Mouse (Mus musculus) embryonic facial prominence, embryonic 14.5 days (tissue): ENCODE measurements around the gene Spop. TPM values are rescaled to one million over a fixed set of nuclear protein-coding genes. Genes with fewer than 3 reads are reported as not detected.
"Not testable (repeated sequence)": the region's sequence is repeated elsewhere in the genome, so short reads cannot be mapped to it uniquely, and the experiment has no call there.

Source experiments
- ATAC-seq: fragments of 200-750 bp; cut with Nextera tagmentation; 2 replicates; pipeline ENCODE4 v1.8.0; 2017; ENCODE audit warnings: low read depth, moderate number of reproducible peaks, moderate TSS enrichment
- DNase-seq: peaks from one replicate; pipeline ENCODE4 v3.0.0-alpha.2; 2015; ENCODE audit warnings: low spot score
- H3K27ac ChIP-seq: fragments of 300-500 bp; sonication (generic); replicated peaks from 2 replicates; pipeline ENCODE4 v1.5.1; 2014; ENCODE audit warnings: low read depth, mild to moderate bottlenecking, low read length, moderate library complexity
- H3K27me3 ChIP-seq: fragments of 300-500 bp; sonication (generic); replicated peaks from 2 replicates; pipeline ENCODE4 v1.6.1; 2014; ENCODE audit warnings: low read length; ENCODE audit not compliant: control insufficient read depth, insufficient read depth
- H3K36me3 ChIP-seq: fragments of 300-500 bp; sonication (generic); 2 replicates; pipeline ENCODE4 v1.6.1; 2014; ENCODE audit warnings: low read length, mixed read lengths; ENCODE audit not compliant: control insufficient read depth, insufficient read depth
- H3K4me1 ChIP-seq: fragments of 300-500 bp; sonication (generic); 2 replicates; pipeline ENCODE4 v1.6.1; 2014; ENCODE audit warnings: antibody characterized with exemption, low read length; ENCODE audit not compliant: control insufficient read depth, insufficient read depth
- H3K4me2 ChIP-seq: fragments of 300-500 bp; sonication (generic); 2 replicates; pipeline ENCODE4 v1.6.1; 2014; ENCODE audit warnings: low read depth, mild to moderate bottlenecking, low read length, moderate library complexity, mixed read lengths
- H3K4me3 ChIP-seq: fragments of 300-500 bp; sonication (generic); 2 replicates; pipeline ENCODE4 v1.5.1; 2014; ENCODE audit warnings: low read depth, mild to moderate bottlenecking, low read length
- H3K9ac ChIP-seq: fragments of 300-500 bp; sonication (generic); 2 replicates; pipeline ENCODE4 v1.6.1; 2014; ENCODE audit warnings: low read depth, mild to moderate bottlenecking, low read length, moderate library complexity, mixed read lengths
- H3K9me3 ChIP-seq: fragments of 300-500 bp; sonication (generic); 2 replicates; pipeline ENCODE4 v1.6.1; 2016; ENCODE audit warnings: low read length; ENCODE audit not compliant: control insufficient read depth
- WGBS: fragments of 180-500 bp; shearing (Covaris S2); extraction: QIAGEN DNeasy Blood & Tissue Kit; methylation state at CpG from one replicate; pipeline ENCODE4 v1.1.7; 2014; 5-methylcytosine and 5-hydroxymethylcytosine counted together
- polyA plus RNA-seq: library from polyadenylated mRNA; unstranded; fragments of >200 nt; fragmentation: Nextera tagmentation; extraction: Ambion mirVana; gene quantifications from 2 replicates; pipeline ENCODE4 v1.2.1, GENCODE M21; 2014

The Spop gene
- polyA plus RNA-seq, 1 experiment from 2014 or later = 98.3 TPM

- Histone ChIP-seq H3K36me3 (peaks cover 8% of the 10 kb centered on the region; the same call in 1 of the 2 replicates), H3K9me3 (no peaks in the 10 kb centered on the region)
Observed at GRCm38 (mm10) chr11:95500412-95500811, 86.5 kb downstream of the Spop start.

GRCm38 (mm10) chr11:95500836-95501235 is 87.0 kb downstream of the Spop start:
- Histone ChIP-seq H3K9me3 (no peaks in the 10 kb centered on the region), H3K27ac (no peak overlapping the region), H3K4me3 (no peak overlapping the region), H3K27me3 (no peaks in the 10 kb centered on the region), H3K9ac (no peak overlapping the region), H3K4me2 (no peak overlapping the region), H3K4me1 (no peaks in the 10 kb centered on the region), H3K36me3 (peaks cover 8% of the 10 kb centered on the region; the same call in 1 of the 2 replicates)
- ATAC-seq (no peak), DNase-seq (no peak)
- 44% methylated on average over 3 of the region's 3 CpGs for WGBS

More at GRCm38 (mm10) chr11:95500412-95500811, 86.5 kb downstream of the Spop start:
- WGBS = 47% methylated on average over 4 of the region's 4 CpGs
- H3K4me3 ChIP-seq = no peak overlapping the region
- no peak overlapping the region for H3K9ac ChIP-seq
- no peak overlapping the region for H3K4me2 ChIP-seq
- no peak for DNase-seq
- no peak overlapping the region for H3K27ac ChIP-seq
- no peaks in the 10 kb centered on the region for H3K27me3 ChIP-seq
- no peaks in the 10 kb centered on the region for H3K4me1 ChIP-seq
- ATAC-seq = no peak

GRCm38 (mm10) chr11:95501826-95502225 is 87.9 kb downstream of the Spop start:
- H3K36me3 ChIP-seq, H3K9me3 ChIP-seq, H3K4me3 ChIP-seq, DNase-seq, ATAC-seq, H3K27ac ChIP-seq, H3K4me1 ChIP-seq, H3K27me3 ChIP-seq, H3K9ac ChIP-seq, H3K4me2 ChIP-seq: not testable (repeated sequence)
- 83% methylated on average over 8 of the region's 8 CpGs for WGBS

GRCm38 (mm10) chr11:95503581-95504180 is 89.8 kb downstream of the Spop start:
- H3K4me3 ChIP-seq = no peak overlapping the region
- no peaks in the 10 kb centered on the region for H3K9me3 ChIP-seq
- 53% methylated on average over 10 of the region's 10 CpGs for WGBS
- H3K36me3 ChIP-seq = no peaks in the 10 kb centered on the region
- H3K9ac ChIP-seq = no peak overlapping the region
- ATAC-seq = no peak
- H3K27me3 ChIP-seq = no peaks in the 10 kb centered on the region
- DNase-seq = no peak
- no peak overlapping the region for H3K27ac ChIP-seq
- no peak overlapping the region for H3K4me2 ChIP-seq
- peaks cover 6% of the 10 kb centered on the region for H3K4me1 ChIP-seq

- no peaks in the 10 kb centered on the region for H3K9me3 ChIP-seq
- no peak overlapping the region for H3K27ac ChIP-seq
- no peak for DNase-seq
- no peaks in the 10 kb centered on the region for H3K36me3 ChIP-seq
- no peak for ATAC-seq
- no peak overlapping the region for H3K4me2 ChIP-seq
- WGBS = 59% methylated on average over 6 of the region's 6 CpGs
- H3K4me1 ChIP-seq = peaks cover 6% of the 10 kb centered on the region
- H3K9ac ChIP-seq = no peak overlapping the region
- no peaks in the 10 kb centered on the region for H3K27me3 ChIP-seq
- H3K4me3 ChIP-seq = no peak overlapping the region
Observed at GRCm38 (mm10) chr11:95504271-95504731, 90.4 kb downstream of the Spop start.

- no peak for ATAC-seq
- no peak overlapping the region for H3K9ac ChIP-seq
- no peaks in the 10 kb centered on the region for H3K36me3 ChIP-seq
- no peak overlapping the region for H3K27ac ChIP-seq
- H3K9me3 ChIP-seq = no peaks in the 10 kb centered on the region
- no peak overlapping the region for H3K4me3 ChIP-seq
- no peaks in the 10 kb centered on the region for H3K27me3 ChIP-seq
- 49% methylated on average over 12 of the region's 12 CpGs for WGBS
- no peak overlapping the region for H3K4me2 ChIP-seq
- DNase-seq = no peak
- H3K4me1 ChIP-seq = peaks cover 6% of the 10 kb centered on the region
Observed at GRCm38 (mm10) chr11:95507041-95507716, 93.3 kb downstream of the Spop start.

- no peaks in the 10 kb centered on the region for H3K9me3 ChIP-seq
- no peaks in the 10 kb centered on the region for H3K27me3 ChIP-seq
- ATAC-seq (no peak), DNase-seq (no peak)
- H3K4me3 ChIP-seq = no peak overlapping the region
- H3K9ac ChIP-seq = 0 out of 2 replicates have a peak overlapping the region, but pooled peaks have one; percentile 10
- H3K27ac ChIP-seq = peak overlapping the region; percentile 35
- 68% methylated on average over 5 of the region's 5 CpGs for WGBS
- no peaks in the 10 kb centered on the region for H3K36me3 ChIP-seq
- peaks cover 6% of the 10 kb centered on the region for H3K4me1 ChIP-seq
- peak overlapping the region; percentile 25 for H3K4me2 ChIP-seq
Observed at GRCm38 (mm10) chr11:95507785-95508184, 93.9 kb downstream of the Spop start.

- Histone ChIP-seq H3K9me3 (no peaks in the 10 kb centered on the region), H3K27ac (peak overlapping the region; percentile 35), H3K27me3 (peaks cover under 1% of the 10 kb centered on the region; the same call in 1 of the 2 replicates), H3K36me3 (no peaks in the 10 kb centered on the region), H3K9ac (0 out of 2 replicates have a peak overlapping the region, but pooled peaks have one; percentile 10), H3K4me2 (peak overlapping the region; percentile 25), H3K4me3 (no peak overlapping the region), H3K4me1 (peaks cover 6% of the 10 kb centered on the region)
- 41% methylated on average over 12 of the region's 13 CpGs for WGBS
- DNase-seq (peak; percentile 54), ATAC-seq (peak; percentile 51; the same call in 1 of the 2 replicates)
Observed at GRCm38 (mm10) chr11:95508211-95508926, 94.5 kb downstream of the Spop start.
